Mouse (Mus musculus): Measurements from ENCODE around the gene Tmem185b. TPM values are rescaled to one million over a fixed set of nuclear protein-coding genes. Genes with fewer than 3 reads are reported as not detected.

Gene Tmem185b
- polyA plus RNA-seq, 1 experiment from 2014 or later: 23.0 TPM

DNA sequence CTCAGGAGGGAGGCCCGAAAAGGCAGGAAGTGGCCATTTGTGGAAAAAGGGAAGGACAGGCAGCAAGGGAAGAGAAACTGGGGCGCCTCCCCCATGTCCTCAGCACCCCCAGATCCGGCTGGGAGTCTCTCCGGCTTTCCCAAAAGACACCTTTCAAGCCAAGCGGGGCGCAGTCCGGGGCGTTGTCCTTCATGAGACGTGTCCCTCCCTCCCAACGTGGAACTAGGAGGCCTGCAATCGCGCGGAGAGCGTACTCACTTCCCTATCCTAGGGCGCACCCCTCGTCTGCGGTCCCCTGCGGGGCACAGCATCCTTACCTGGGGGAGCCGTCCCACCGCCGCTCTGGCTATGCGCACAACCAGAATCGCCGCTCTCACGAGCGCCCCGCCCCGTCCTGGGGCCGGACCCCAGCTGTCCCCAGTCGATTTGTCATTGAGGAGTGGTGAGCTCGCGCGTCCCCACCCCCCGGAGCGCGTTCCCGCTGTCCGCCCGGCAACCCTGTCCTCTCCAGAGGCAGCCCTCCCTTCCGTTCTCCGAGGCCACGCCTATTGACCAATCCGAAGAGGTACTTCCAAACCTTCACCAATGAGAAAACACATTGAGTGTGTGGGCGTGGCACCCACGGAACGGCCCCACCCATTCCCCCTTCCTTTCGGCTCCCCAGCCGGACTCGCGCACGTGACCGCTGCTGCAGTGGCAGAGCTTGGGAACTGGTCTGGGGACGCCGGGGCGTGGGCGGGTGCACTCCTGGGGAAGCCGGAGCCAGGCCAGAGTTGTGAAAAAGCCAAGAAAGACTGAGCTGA lies 21.5 kb upstream of the Tmem185b start, which contains the start of gene Ralb:
Gene Ralb (minus strand): TSS at position 535 of the 803 bp plus-strand sequence.
- H3K27ac ChIP-seq: peak within 1 kb of the TSS; percentile 49
- H3K36me3 ChIP-seq: no peaks in the 10 kb centered on the region
- peaks cover 25% of the 10 kb centered on the region for H3K4me1 ChIP-seq (replicated peaks)
- H3K9me3 ChIP-seq: no peaks in the 10 kb centered on the region
- peak within 1 kb of the TSS; percentile 83 for H3K4me2 ChIP-seq (replicated peaks)
- under 1% methylated on average over 57 of the region's 57 CpGs for WGBS
- peak within 1 kb of the TSS; percentile 82 for H3K9ac ChIP-seq (replicated peaks)
- peak within 1 kb of the TSS; percentile 74 for H3K4me3 ChIP-seq (replicated peaks)
- ATAC-seq: peak; percentile 97
- peaks cover 18% of the 10 kb centered on the region for H3K27me3 ChIP-seq

DNA sequence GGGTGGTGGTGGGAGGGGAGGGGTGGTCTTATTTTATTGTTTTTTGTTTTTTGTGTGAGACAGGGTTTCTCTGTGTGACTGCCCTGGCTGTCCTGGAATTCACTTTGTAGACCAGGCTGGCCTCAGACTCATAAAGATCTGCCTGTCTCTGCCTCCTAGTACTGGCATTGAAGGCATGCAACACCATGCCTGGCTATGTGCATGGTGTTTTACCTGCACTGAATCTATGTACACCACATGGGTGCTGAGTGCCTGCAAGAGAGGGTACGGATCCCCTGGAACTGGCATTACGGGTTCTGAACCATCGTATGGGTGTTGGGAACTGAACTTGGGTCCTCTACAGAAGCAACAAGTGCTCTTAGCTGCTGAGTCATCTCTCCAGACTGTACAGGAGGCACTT lies 20.0 kb upstream of the Tmem185b start:
- Histone ChIP-seq H3K36me3 (no peaks in the 10 kb centered on the region), H3K9ac (replicated peaks) (no peak overlapping the region), H3K4me1 (replicated peaks) (peaks cover 25% of the 10 kb centered on the region), H3K9me3 (no peaks in the 10 kb centered on the region), H3K4me3 (replicated peaks) (no peak overlapping the region), H3K27me3 (peaks cover 18% of the 10 kb centered on the region), H3K4me2 (replicated peaks) (no peak overlapping the region), H3K27ac (no peak overlapping the region)
- ATAC-seq: no peak
- 91% methylated on average over 3 of the region's 3 CpGs for WGBS

DNA sequence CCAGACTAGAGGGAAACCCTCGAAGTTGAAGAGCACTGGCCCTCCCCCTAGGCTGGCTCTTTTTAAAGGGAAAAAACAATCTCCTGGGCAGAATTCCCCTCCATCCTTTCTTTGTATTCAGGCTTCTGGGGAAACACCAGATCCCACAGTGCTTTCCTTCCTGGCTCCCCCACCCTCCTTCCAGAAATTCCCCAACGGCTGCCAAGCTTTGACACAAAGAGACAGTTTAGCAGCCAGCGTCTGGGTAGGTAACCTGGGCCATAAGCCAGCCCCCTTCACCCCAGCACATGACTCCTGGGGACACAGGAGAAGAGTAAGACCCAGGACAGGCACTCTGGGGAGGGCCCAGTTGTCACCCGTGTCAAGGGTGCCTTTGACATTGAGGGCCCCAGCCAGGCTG lies 17.4 kb upstream of the Tmem185b start:
- H3K9me3 ChIP-seq: no peaks in the 10 kb centered on the region
- 0 out of 2 replicates have a peak overlapping the region, but pooled peaks have one; percentile 20 for H3K27ac ChIP-seq
- H3K4me3 ChIP-seq (replicated peaks): no peak overlapping the region
- no peak for ATAC-seq
- WGBS: 50% methylated on average over 4 of the region's 4 CpGs
- no peak overlapping the region for H3K9ac ChIP-seq (replicated peaks)
- H3K36me3 ChIP-seq: no peaks in the 10 kb centered on the region
- H3K4me1 ChIP-seq (replicated peaks): peaks cover 13% of the 10 kb centered on the region
- peaks cover 18% of the 10 kb centered on the region for H3K27me3 ChIP-seq
- no peak overlapping the region for H3K4me2 ChIP-seq (replicated peaks)

DNA sequence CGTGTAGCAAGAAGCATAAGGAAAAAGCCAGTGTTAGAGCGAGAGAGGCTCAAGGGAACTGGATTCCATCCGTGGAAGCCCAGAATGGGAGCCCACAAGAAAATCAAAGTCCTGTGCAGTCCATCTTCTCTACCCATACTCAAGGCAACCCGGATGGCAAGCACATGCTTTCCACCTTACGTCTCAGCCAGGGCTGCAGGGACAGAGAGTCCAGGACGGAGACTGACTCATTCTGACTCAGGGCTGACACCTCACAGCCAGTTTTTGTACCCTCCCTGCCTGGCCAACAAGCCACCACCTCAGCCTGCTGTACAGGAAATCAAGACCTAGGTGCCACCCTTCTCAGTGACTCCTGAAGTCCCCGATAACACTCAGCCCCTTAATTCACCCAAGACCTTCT lies 16.5 kb upstream of the Tmem185b start:
- no peaks in the 10 kb centered on the region for H3K9me3 ChIP-seq
- H3K27me3 ChIP-seq: peaks cover 18% of the 10 kb centered on the region
- no peaks in the 10 kb centered on the region for H3K36me3 ChIP-seq
- no peak overlapping the region for H3K4me2 ChIP-seq (replicated peaks)
- H3K4me1 ChIP-seq (replicated peaks): peaks cover 6% of the 10 kb centered on the region
- H3K4me3 ChIP-seq (replicated peaks): no peak overlapping the region
- no peak overlapping the region for H3K9ac ChIP-seq (replicated peaks)
- ATAC-seq: no peak
- WGBS: 83% methylated on average over 7 of the region's 7 CpGs
- H3K27ac ChIP-seq: no peak overlapping the region

DNA sequence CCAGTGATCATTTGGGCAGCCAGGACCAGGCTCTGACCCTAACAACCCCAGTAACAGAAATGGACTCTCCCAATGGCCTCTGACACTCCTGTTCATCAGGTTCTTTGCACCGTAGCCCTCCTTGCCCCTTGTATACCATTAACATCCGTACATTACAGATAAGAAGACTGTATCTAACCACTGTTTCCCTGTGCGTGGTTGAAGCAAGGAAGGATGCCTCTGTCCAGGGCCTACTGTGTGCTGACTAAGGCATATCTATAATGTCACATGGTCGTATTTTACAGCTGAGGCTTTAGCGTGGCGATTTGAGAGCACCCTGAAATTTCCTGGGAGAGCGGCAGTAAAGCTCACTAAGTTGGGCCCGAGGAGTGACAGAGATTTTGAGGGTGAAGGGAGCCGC lies 15.6 kb upstream of the Tmem185b start:
- H3K27me3 ChIP-seq: peaks cover 18% of the 10 kb centered on the region
- H3K36me3 ChIP-seq: no peaks in the 10 kb centered on the region
- no peak overlapping the region for H3K9ac ChIP-seq (replicated peaks)
- no peak for ATAC-seq
- H3K4me3 ChIP-seq (replicated peaks): no peak overlapping the region
- H3K4me2 ChIP-seq (replicated peaks): no peak overlapping the region
- H3K4me1 ChIP-seq (replicated peaks): no peaks in the 10 kb centered on the region
- 67% methylated on average over 9 of the region's 9 CpGs for WGBS
- H3K9me3 ChIP-seq: no peaks in the 10 kb centered on the region
- no peak overlapping the region for H3K27ac ChIP-seq

DNA sequence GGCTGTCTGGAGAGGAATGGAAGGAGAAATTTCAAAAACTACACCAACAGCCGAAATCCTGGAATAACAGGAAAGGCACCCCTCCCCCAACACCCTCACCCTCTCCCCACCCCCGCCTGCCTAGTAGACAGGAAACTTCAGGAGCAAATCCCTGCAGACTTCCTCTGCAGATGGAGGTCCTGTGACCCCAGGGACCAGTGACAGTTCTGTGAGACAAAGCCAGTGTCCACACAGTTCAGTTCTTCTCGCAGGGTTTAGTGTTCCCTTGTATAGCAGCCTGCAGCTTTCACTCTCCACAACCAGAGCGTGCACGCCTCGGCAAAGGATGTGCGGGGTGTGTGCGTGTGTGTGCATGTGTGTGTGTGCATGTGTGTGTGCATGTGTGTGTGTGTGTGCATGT lies 15.1 kb upstream of the Tmem185b start:
- no peak overlapping the region for H3K4me3 ChIP-seq (replicated peaks)
- no peaks in the 10 kb centered on the region for H3K9me3 ChIP-seq
- no peak overlapping the region for H3K4me2 ChIP-seq (replicated peaks)
- no peaks in the 10 kb centered on the region for H3K36me3 ChIP-seq
- H3K4me1 ChIP-seq (replicated peaks): no peaks in the 10 kb centered on the region
- WGBS: 68% methylated on average over 8 of the region's 8 CpGs
- no peak; the same call in 1 of the 2 replicates for ATAC-seq
- no peak overlapping the region for H3K9ac ChIP-seq (replicated peaks)
- no peak overlapping the region for H3K27ac ChIP-seq
- H3K27me3 ChIP-seq: peaks cover 15% of the 10 kb centered on the region

DNA sequence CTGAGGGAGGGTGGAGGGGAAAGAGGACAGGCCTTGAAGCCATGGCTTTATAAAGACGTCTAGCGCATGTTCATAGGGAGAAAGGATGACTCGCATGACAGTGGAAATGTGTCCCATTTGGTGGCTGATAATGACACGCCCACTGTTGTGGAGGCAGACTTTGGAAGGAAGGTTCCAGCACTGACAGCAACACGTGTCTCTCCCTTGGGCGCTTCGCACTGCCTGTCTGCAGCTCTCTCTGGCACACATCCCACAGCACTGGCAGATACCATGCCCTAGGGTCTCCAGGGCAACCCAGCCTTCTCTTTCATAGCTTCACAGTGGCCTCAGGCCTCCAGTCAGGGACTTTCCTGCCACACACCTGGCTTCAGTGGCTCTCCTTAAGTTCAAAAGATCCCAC lies 7.9 kb upstream of the Tmem185b start:
- H3K9me3 ChIP-seq: no peaks in the 10 kb centered on the region
- H3K36me3 ChIP-seq: no peaks in the 10 kb centered on the region
- 80% methylated on average over 7 of the region's 7 CpGs for WGBS
- no peaks in the 10 kb centered on the region for H3K27me3 ChIP-seq
- ATAC-seq: no peak
- H3K9ac ChIP-seq (replicated peaks): no peak overlapping the region
- H3K4me2 ChIP-seq (replicated peaks): no peak overlapping the region
- peaks cover 12% of the 10 kb centered on the region for H3K4me1 ChIP-seq (replicated peaks)
- no peak overlapping the region for H3K4me3 ChIP-seq (replicated peaks)
- no peak overlapping the region for H3K27ac ChIP-seq

DNA sequence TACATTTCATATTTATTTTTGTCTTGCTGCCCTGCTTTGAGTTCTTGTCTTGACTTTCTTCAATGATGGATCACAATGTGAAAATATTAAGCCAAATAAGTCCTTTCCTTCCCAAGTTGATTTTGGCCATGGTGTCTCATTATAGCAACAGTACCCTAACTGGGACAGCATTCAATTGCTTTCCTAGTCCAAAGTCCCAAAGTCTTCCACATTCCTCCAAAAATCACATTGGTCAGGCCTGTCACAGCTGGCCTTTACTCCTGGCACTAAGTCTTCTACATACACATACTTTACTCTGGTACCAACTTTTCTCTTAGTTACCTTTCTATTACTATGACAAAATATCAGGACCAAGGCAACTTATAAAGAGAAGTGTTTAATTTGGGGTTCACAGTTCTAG lies 7.2 kb upstream of the Tmem185b start:
- Histone ChIP-seq H3K4me3 (replicated peaks) (no peak overlapping the region), H3K4me2 (replicated peaks) (no peak overlapping the region), H3K9ac (replicated peaks) (no peak overlapping the region), H3K27me3 (no peaks in the 10 kb centered on the region), H3K36me3 (no peaks in the 10 kb centered on the region), H3K4me1 (replicated peaks) (peaks cover 12% of the 10 kb centered on the region), H3K27ac (no peak overlapping the region), H3K9me3 (no peaks in the 10 kb centered on the region)
- no peak for ATAC-seq

DNA sequence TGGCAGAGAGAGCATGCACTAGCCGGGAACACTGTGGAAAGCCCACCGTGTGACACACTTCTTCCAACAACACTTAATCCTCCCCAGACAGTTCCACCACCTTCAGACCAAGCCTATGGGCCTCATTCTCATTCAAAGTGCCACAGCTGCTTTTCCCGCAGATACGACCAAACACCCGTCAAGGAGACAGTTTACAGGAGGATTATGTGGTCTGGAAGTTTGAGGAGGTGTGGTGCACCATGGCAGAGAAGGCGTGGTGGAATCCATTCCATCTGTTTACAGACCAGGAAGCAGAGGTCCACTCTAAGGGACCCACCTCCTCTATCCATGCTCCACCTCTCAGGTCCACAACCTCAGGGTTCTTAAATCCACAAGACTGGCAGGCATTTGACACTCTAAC lies 6.7 kb upstream of the Tmem185b start:
- Histone ChIP-seq H3K4me1 (replicated peaks) (peaks cover 13% of the 10 kb centered on the region), H3K4me3 (replicated peaks) (no peak overlapping the region), H3K27me3 (no peaks in the 10 kb centered on the region), H3K9me3 (no peaks in the 10 kb centered on the region), H3K4me2 (replicated peaks) (no peak overlapping the region), H3K9ac (replicated peaks) (no peak overlapping the region), H3K27ac (no peak overlapping the region), H3K36me3 (no peaks in the 10 kb centered on the region)
- WGBS: 77% methylated on average over 6 of the region's 6 CpGs
- no peak for ATAC-seq

DNA sequence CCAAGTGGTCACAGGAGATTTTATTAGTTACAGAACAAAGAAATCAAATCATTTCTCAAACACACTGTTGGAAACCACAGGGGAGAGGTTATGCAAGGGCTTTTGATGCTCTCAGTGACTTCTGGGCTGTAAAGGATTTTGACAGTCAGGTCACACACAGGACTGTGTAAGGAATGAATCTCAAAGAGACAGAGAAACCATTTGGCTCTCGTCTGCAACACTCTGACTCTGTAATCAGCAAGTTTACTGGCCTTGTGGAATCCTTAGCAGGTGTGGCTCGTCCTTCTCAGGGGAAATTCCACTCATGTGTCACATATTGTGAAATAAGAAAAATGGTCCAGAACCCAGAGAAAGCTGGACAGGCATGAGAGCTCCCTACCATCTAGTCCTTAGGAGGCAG lies 4.9 kb upstream of the Tmem185b start:
- Histone ChIP-seq H3K9ac (replicated peaks) (no peak overlapping the region), H3K4me2 (replicated peaks) (no peak overlapping the region), H3K9me3 (no peaks in the 10 kb centered on the region), H3K36me3 (no peaks in the 10 kb centered on the region), H3K27me3 (no peaks in the 10 kb centered on the region), H3K4me3 (replicated peaks) (no peak overlapping the region), H3K27ac (no peak overlapping the region), H3K4me1 (replicated peaks) (peaks cover 26% of the 10 kb centered on the region)
- no peak for ATAC-seq
- 47% methylated on average over 2 of the region's 2 CpGs for WGBS

DNA sequence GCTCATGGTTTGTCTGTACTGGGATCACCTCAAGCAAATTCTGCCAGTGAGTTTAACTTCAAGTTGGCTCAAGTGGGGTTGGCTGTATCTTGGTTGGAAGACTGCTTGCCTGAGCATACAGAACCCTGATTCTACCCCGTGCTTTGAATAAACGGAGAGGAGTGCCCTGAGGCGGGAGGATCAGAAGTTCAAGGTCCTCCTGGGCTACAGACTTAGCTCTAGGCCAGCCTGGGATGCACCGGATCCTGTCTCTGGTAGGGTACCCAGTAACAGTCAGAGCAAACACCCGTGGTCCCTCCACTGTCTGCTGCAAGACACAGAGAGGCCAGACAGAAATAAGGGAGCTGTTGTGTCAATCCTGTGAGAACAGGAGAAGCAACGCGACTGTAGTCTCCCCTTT lies 4.3 kb upstream of the Tmem185b start:
- Histone ChIP-seq H3K27me3 (no peaks in the 10 kb centered on the region), H3K36me3 (no peaks in the 10 kb centered on the region), H3K9ac (replicated peaks) (no peak overlapping the region), H3K4me1 (replicated peaks) (peaks cover 31% of the 10 kb centered on the region), H3K4me2 (replicated peaks) (no peak overlapping the region), H3K4me3 (replicated peaks) (no peak overlapping the region), H3K27ac (no peak overlapping the region; the same call in 1 of the 2 replicates), H3K9me3 (no peaks in the 10 kb centered on the region)
- whole genome bisulfite sequencing: 86% methylated on average over 7 of the region's 7 CpGs
- ATAC-seq: no peak

DNA sequence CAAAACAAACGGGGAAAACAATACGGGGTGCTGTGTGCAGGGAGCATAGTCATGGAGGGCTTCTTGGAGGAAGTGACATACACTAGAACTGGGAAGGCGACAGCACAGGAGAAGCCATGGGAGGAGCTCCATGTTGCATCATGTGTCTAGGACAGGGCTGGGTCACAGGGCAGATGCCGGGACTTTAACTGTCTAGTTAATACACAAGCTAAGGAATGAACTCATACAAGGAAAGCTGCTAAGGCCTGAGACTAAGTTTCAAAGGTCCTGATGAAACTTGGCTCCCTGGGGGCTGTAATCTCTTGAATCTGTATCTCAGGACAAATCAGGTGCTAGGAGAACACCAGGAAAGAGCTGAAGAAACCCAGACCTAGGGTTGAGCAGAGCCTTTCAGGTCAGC lies 3.2 kb upstream of the Tmem185b start:
- Histone ChIP-seq H3K4me3 (replicated peaks) (no peak overlapping the region), H3K27ac (no peak overlapping the region), H3K4me1 (replicated peaks) (peaks cover 37% of the 10 kb centered on the region), H3K4me2 (replicated peaks) (no peak overlapping the region), H3K36me3 (peaks cover 8% of the 10 kb centered on the region), H3K9ac (replicated peaks) (no peak overlapping the region), H3K27me3 (no peaks in the 10 kb centered on the region), H3K9me3 (no peaks in the 10 kb centered on the region)
- 87% methylated on average over 4 of the region's 4 CpGs for WGBS
- no peak for ATAC-seq

DNA sequence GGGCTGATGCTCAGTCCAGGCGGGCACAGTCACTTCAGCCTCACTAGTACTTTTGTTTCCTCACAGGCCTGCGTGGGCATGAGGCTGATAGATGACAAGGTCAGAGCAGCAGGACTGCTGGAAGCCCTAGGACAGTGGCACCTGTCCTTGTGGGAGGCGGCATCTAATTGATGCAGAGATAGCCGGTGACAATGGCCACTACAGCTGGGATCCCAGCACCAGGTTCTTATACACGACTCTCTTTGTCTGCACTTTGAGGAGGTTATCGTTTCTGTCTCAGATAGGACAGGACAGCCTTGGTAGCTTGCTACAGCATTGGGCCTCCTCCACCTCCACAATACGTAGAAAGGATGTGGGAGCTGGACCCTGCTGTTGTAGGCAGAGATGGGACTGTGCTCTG lies 2.6 kb upstream of the Tmem185b start:
- no peak overlapping the region for H3K27ac ChIP-seq
- H3K9me3 ChIP-seq: no peaks in the 10 kb centered on the region
- H3K4me3 ChIP-seq (replicated peaks): no peak overlapping the region
- WGBS: 85% methylated on average over 7 of the region's 7 CpGs
- H3K9ac ChIP-seq (replicated peaks): no peak overlapping the region
- no peak overlapping the region for H3K4me2 ChIP-seq (replicated peaks)
- peaks cover 37% of the 10 kb centered on the region for H3K4me1 ChIP-seq (replicated peaks)
- H3K36me3 ChIP-seq: peaks cover 13% of the 10 kb centered on the region
- no peak for ATAC-seq
- no peaks in the 10 kb centered on the region for H3K27me3 ChIP-seq
